Mouse (Mus musculus): ENCODE data around the gene Rnf103.

GRCm38 (mm10) chr6:71492756-71493674, 679 bp upstream of the Rnf103 start:
- no peak for TF ChIP-seq CTCF (IDR thresholded peaks at IDR 0.05; ENCODE audit: extremely low read depth, insufficient read length, insufficient replicate concordance, low read depth, low read length)
- no peak for TF ChIP-seq POLR2A (IDR thresholded peaks at IDR 0.05; ENCODE audit: low read depth, low read length)

Measured in small intestine, adult 2 months (tissue).